Mouse (Mus musculus) CH12.LX (cell line): ENCODE results near the gene Abca7.

Experiments used
- CTCF ChIP-seq, 2 experiments: IDR thresholded peaks in 1 of 2; conservative IDR thresholded peaks in 1 of 2; 2 replicates each; pipeline ENCODE4 v1.5.1; 2011 to 2012; ENCODE audit warnings: low read depth in 2 of 2, low read length in 2 of 2, improper control_type of control experiment in 1 of 2, inconsistent platforms in 1 of 2, mild to moderate bottlenecking in 1 of 2, moderate library complexity in 1 of 2
- POLR2A ChIP-seq: IDR thresholded peaks from 2 replicates; pipeline ENCODE4 v1.6.1; 2011; ENCODE audit warnings: low read depth, mild to moderate bottlenecking, improper control_type of control experiment, low read length
- RAD21 ChIP-seq: IDR thresholded peaks from 2 replicates; pipeline ENCODE4 v1.6.1; 2011; ENCODE audit warnings: low read depth, mild to moderate bottlenecking, low read length, improper control_type of control experiment, moderate library complexity
- SMC3 ChIP-seq: IDR thresholded peaks from 2 replicates; pipeline ENCODE4 v1.6.1; 2011; ENCODE audit warnings: low read depth, low read length, improper control_type of control experiment
- TBP ChIP-seq: conservative IDR thresholded peaks from 2 replicates; pipeline ENCODE4 v1.6.1; 2011; ENCODE audit warnings: low read depth, low read length, improper control_type of control experiment
- TCF12 ChIP-seq: IDR thresholded peaks from 2 replicates; pipeline ENCODE4 v1.6.1; 2014; ENCODE audit warnings: low read depth, mild to moderate bottlenecking, inconsistent platforms, low read length, improper control_type of control experiment
- ZNF384 ChIP-seq: IDR thresholded peaks from 2 replicates; pipeline ENCODE4 v1.6.1; 2012; ENCODE audit warnings: low read depth, low read length, improper control_type of control experiment, inconsistent platforms

DNA sequence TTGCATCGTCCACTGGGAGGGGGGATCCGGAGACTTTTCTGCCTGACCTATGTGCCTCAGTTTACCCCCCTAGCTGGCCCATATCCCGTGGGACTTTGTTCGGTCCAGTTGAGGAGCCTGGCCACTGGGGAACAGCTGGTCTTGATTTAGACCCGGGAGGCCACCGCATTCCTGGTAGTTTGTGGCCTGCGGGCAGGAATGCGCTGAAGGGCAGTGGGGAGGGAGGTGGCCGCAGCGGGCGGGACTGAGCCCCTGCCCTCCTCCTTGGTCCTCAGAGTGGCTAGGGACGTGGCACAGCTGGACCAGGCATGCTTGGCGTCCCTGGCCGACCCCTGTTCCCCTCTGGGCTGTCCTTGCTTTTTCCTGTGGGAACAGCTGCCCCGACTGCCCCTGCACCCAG lies 6.4 kb upstream of the Abca7 start:
- TF ChIP-seq CTCF (conservative IDR thresholded peaks at IDR 0.05 in 1 of 2, IDR thresholded peaks at IDR 0.05 in 1 of 2; ENCODE audit: low read depth in 2 of 2, low read length in 2 of 2) = no peak
- no peak for TF ChIP-seq TBP
- TF ChIP-seq TCF12 = no peak
- no peak for TF ChIP-seq POLR2A
- TF ChIP-seq ZNF384 = no peak
- no peak for TF ChIP-seq RAD21
- no peak for TF ChIP-seq SMC3
